Mouse (Mus musculus): ENCODE results near the gene Gm21885. TPM values are rescaled to one million over a fixed set of nuclear protein-coding genes. Genes with fewer than 3 reads are reported as not detected.

The Gm21885 gene
- total and polyA plus RNA-seq, 2 experiments from 2014 or later, result 0.30 TPM; not detected in 1

DNA sequence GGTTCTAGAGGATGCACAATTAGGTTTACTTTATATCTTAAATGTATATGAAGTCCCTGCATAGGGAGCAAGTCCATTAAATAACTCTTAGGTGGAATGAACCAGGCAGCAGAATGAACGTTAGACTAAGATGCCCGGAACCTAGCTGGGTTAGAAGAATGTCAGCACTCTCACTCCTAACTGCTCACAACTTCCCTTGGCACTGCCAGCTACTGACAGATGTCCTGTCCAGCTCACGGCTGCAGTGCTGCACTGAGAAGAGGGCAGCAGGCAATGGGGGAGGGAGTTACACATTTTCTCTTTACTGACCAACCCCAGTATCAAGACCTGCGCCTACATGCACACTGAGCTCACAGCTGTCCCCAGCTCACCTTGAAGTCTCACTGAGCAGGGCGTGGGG lies 5.4 kb downstream of the Gm21885 start:
- ATAC-seq (ENCODE audit: insufficient read depth, low read depth) (no peak), DNase-seq (ENCODE audit: low spot score) (no peak)
- H3K27ac ChIP-seq (ENCODE audit: low read depth), result no peak overlapping the region
- H3K4me1 ChIP-seq (ENCODE audit: control insufficient read depth, insufficient read depth), result 0 out of 2 replicates have a peak, but pooled peaks cover 4% of the 10 kb centered on the region
- 71% methylated on average over 5 of the region's 5 CpGs for WGBS
- H3K4me2 ChIP-seq (ENCODE audit: low read depth, low read length), result no peak overlapping the region
- peaks cover 77% of the 10 kb centered on the region for H3K36me3 ChIP-seq (replicated peaks; ENCODE audit: control insufficient read depth, insufficient read depth, low read length)
- H3K4me3 ChIP-seq (ENCODE audit: low read depth, low read length), result no peak overlapping the region
- H3K9ac ChIP-seq (replicated peaks; ENCODE audit: low read depth, low read length), result no peak overlapping the region
- no peaks in the 10 kb centered on the region for H3K9me3 ChIP-seq (replicated peaks; ENCODE audit: control insufficient read depth, low read length)
- no peak for TF ChIP-seq EP300 (IDR thresholded peaks at IDR 0.05; ENCODE audit: low read depth)
- TF ChIP-seq CTCF (IDR thresholded peaks at IDR 0.05; ENCODE audit: low read depth), result no peak
- H3K27me3 ChIP-seq (ENCODE audit: control insufficient read depth, insufficient read depth, low read length), result no peaks in the 10 kb centered on the region

DNA sequence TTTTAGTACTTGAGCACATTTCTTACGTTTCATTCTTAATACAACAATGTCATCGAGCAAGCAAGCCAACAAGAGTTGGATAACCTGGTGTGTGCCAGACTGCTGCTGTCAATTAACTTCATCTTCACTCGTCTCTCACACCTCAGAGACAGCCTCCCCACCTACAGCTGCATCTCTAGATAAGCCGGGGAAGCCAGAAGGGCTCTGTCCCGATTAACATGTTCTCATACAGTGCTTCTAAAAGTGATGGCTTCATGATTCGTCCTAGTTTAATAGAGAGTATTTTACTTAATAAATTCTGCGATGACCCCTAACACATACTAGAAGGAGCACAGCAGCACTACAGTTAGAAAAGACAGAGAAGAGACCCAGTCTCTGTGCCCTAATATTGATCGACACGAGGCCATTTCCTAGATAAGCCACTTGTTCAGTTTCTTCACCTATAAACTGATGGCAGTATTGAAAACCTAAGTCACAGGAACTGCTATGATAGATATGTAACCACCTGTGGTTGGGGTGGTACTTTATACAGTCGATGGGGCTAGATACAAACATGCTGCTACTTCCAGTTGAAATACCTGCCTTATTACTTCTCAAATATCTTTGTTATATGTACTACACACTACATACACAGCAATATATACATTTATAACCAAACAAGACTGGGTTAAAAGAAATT lies 8.5 kb downstream of the Gm21885 start:
- Histone ChIP-seq H3K27me3 (ENCODE audit: control insufficient read depth, insufficient read depth, low read length) (no peaks in the 10 kb centered on the region), H3K9me3 (replicated peaks; ENCODE audit: control insufficient read depth, low read length) (no peaks in the 10 kb centered on the region), H3K9ac (replicated peaks; ENCODE audit: low read depth, low read length) (no peak overlapping the region), H3K4me1 (ENCODE audit: control insufficient read depth, insufficient read depth) (no peaks in the 10 kb centered on the region), H3K27ac (ENCODE audit: low read depth) (no peak overlapping the region), H3K4me2 (ENCODE audit: low read depth, low read length) (no peak overlapping the region), H3K36me3 (replicated peaks; ENCODE audit: control insufficient read depth, insufficient read depth, low read length) (peaks cover 85% of the 10 kb centered on the region), H3K4me3 (ENCODE audit: low read depth, low read length) (no peak overlapping the region)
- TF ChIP-seq EP300 (IDR thresholded peaks at IDR 0.05; ENCODE audit: low read depth), result no peak
- no peak for TF ChIP-seq CTCF (IDR thresholded peaks at IDR 0.05; ENCODE audit: low read depth)
- 71% methylated on average over 10 of the region's 10 CpGs for WGBS
- no peak for ATAC-seq (ENCODE audit: insufficient read depth, low read depth)
- DNase-seq (ENCODE audit: low spot score), result no peak

DNA sequence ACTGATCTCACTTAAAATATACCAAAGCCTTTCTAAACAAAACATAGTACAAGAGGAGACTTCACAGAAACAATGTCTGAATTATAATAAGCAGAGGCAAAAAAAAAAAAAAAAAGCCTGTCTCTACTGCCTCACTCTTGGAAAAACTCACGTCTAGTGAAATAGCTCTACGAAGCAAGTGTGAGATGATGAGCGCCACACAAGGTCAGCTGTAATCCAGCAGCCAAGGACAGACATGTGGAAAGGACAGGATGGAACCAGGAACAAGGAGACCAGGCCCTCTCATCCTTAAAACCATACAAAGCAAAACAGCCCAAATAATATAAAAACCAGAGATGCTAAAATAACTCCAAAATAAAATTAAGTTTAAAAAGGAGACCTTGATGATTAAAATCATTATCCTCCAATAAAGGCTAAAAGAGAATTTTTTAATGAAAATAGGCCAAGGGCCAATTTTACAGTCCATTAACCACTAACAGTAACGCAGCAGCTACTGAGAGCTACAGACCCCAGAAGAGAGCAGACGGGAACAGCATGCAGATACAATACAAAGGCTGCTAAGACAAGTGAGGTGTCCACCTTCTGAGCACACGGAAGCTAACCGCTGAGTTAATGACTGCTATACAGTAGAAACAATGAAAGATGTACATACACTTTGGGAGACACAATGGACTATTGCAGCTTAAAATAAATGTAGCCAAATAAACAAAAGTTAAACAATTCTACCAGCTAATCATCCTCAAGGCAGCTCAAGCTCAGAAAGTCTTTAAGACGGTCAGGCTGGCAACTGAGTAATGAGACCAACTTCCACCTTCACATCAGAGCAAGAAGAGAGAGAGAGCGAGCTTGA lies 13.5 kb downstream of the Gm21885 start:
- Histone ChIP-seq H3K4me2 (ENCODE audit: low read depth, low read length) (no peak overlapping the region), H3K4me3 (ENCODE audit: low read depth, low read length) (no peak overlapping the region), H3K9ac (replicated peaks; ENCODE audit: low read depth, low read length) (no peak overlapping the region), H3K4me1 (ENCODE audit: control insufficient read depth, insufficient read depth) (no peaks in the 10 kb centered on the region), H3K36me3 (replicated peaks; ENCODE audit: control insufficient read depth, insufficient read depth, low read length) (peaks cover 93% of the 10 kb centered on the region), H3K27me3 (ENCODE audit: control insufficient read depth, insufficient read depth, low read length) (no peaks in the 10 kb centered on the region), H3K9me3 (replicated peaks; ENCODE audit: control insufficient read depth, low read length) (no peaks in the 10 kb centered on the region), H3K27ac (ENCODE audit: low read depth) (no peak overlapping the region)
- 70% methylated on average over 9 of the region's 9 CpGs for WGBS
- DNase-seq (ENCODE audit: low spot score) (no peak), ATAC-seq (ENCODE audit: insufficient read depth, low read depth) (no peak)
- no peak for TF ChIP-seq CTCF (IDR thresholded peaks at IDR 0.05; ENCODE audit: low read depth)
- no peak for TF ChIP-seq EP300 (IDR thresholded peaks at IDR 0.05; ENCODE audit: low read depth)

DNA sequence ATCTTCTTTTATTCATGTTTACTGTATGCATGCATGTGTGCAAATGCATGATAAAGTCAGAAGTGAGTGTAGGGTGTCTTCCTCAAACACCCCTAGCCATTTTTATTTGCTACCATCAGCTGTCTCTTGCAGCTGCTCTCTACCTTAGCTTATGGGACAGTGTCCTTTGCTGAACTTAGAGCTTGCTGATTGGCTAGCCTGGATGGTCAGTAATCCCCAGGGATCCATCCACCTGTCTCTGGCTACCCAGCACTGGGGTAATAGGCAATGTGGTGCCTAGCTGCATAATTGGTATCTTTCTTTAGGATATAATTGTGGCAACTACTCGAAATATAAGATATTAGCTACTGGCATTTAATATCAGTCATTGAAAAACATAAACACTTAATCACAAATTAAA lies 31.1 kb downstream of the Gm21885 start:
- H3K27ac ChIP-seq (ENCODE audit: low read depth), result no peak overlapping the region
- ATAC-seq (ENCODE audit: insufficient read depth, low read depth) (no peak), DNase-seq (ENCODE audit: low spot score) (no peak)
- H3K9me3 ChIP-seq (replicated peaks; ENCODE audit: control insufficient read depth, low read length), result no peaks in the 10 kb centered on the region
- no peak for TF ChIP-seq CTCF (IDR thresholded peaks at IDR 0.05; ENCODE audit: low read depth)
- no peak for TF ChIP-seq EP300 (IDR thresholded peaks at IDR 0.05; ENCODE audit: low read depth)
- no peak overlapping the region for H3K4me2 ChIP-seq (ENCODE audit: low read depth, low read length)
- H3K4me3 ChIP-seq (ENCODE audit: low read depth, low read length), result no peak overlapping the region
- no peaks in the 10 kb centered on the region for H3K27me3 ChIP-seq (ENCODE audit: control insufficient read depth, insufficient read depth, low read length)
- H3K9ac ChIP-seq (replicated peaks; ENCODE audit: low read depth, low read length), result no peak overlapping the region
- H3K36me3 ChIP-seq (replicated peaks; ENCODE audit: control insufficient read depth, insufficient read depth, low read length), result peaks cover 11% of the 10 kb centered on the region
- WGBS, result 86% methylated on average over 1 of the region's 1 CpGs
- peaks cover 32% of the 10 kb centered on the region for H3K4me1 ChIP-seq (ENCODE audit: control insufficient read depth, insufficient read depth)

DNA sequence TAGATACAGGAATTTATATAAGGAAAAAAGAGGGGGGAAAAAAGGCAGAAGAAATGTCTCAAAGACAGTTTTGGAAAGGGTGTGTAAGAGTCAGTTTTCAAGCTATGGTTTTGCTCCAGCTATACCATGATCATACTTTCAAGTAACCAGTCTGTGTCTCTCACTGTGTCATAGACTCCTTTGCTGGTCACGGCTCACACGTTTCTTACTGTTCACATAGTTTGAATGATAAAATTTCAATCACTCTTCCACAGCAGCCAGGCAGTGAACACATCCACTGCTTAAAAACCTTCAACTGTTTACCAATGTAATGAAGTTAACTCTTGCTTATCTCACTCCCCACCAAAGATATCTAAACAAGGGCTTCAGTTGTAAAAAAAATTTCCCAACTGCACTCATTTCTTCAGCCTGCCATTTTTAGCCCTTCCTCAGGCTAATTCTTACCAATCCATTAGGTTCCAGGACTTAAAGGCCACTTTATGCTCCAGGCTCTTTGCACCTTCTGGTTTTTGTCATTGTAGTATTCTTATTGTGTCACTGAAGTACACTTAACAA lies 32.5 kb downstream of the Gm21885 start:
- no peak overlapping the region for H3K9ac ChIP-seq (replicated peaks; ENCODE audit: low read depth, low read length)
- H3K27ac ChIP-seq (ENCODE audit: low read depth), result no peak overlapping the region
- H3K4me1 ChIP-seq (ENCODE audit: control insufficient read depth, insufficient read depth), result peaks cover 32% of the 10 kb centered on the region
- H3K27me3 ChIP-seq (ENCODE audit: control insufficient read depth, insufficient read depth, low read length), result no peaks in the 10 kb centered on the region
- 15% methylated on average over 2 of the region's 2 CpGs for WGBS
- peaks cover 4% of the 10 kb centered on the region for H3K36me3 ChIP-seq (replicated peaks; ENCODE audit: control insufficient read depth, insufficient read depth, low read length)
- H3K4me2 ChIP-seq (ENCODE audit: low read depth, low read length), result no peak overlapping the region
- DNase-seq (ENCODE audit: low spot score), result no peak
- no peak overlapping the region for H3K4me3 ChIP-seq (ENCODE audit: low read depth, low read length)
- TF ChIP-seq EP300 (IDR thresholded peaks at IDR 0.05; ENCODE audit: low read depth), result no peak
- TF ChIP-seq CTCF (IDR thresholded peaks at IDR 0.05; ENCODE audit: low read depth), result no peak
- no peaks in the 10 kb centered on the region for H3K9me3 ChIP-seq (replicated peaks; ENCODE audit: control insufficient read depth, low read length)
- no peak for ATAC-seq (ENCODE audit: insufficient read depth, low read depth)
